Mouse (Mus musculus): ENCODE measurements around the gene March6. TPM values are rescaled to one million over a fixed set of nuclear protein-coding genes. Genes with fewer than 3 reads are reported as not detected.

Gene March6
- polyA plus RNA-seq, 1 experiment from 2014 or later, result 67.5 TPM

DNA sequence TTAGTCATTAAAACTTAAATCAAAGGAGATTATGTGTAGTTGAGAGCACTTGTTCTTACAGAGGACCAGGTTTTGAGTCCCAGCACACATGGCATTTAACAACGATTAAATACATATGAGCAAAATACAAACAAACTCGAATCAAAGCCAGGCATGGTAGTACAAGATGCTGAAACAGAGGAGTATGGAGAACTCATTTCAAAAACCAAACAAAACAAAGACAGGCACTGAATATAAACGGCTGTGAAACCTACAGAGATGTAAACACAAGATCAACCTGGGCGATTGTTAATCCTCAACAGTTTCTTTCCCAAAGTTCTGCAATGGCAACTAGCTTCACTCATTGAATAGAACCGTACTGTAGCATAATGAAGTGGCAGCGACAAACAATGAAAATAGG is 1.8 kb downstream of the March6 start:
- no peak for ATAC-seq (ENCODE audit: low FRiP score)
- Histone ChIP-seq H3K9me3 (replicated peaks) (0 out of 2 replicates have a peak, but pooled peaks cover 3% of the 10 kb centered on the region), H3K27ac (no peak overlapping the region), H3K27me3 (no peaks in the 10 kb centered on the region), H3K4me2 (replicated peaks) (peak overlapping the region; percentile 71), H3K4me1 (peaks cover 16% of the 10 kb centered on the region), H3K4me3 (peak overlapping the region; percentile 96), H3K36me3 (no peaks in the 10 kb centered on the region), H3K9ac (no peak overlapping the region)
- WGBS, result 44% methylated on average over 6 of the region's 6 CpGs

DNA sequence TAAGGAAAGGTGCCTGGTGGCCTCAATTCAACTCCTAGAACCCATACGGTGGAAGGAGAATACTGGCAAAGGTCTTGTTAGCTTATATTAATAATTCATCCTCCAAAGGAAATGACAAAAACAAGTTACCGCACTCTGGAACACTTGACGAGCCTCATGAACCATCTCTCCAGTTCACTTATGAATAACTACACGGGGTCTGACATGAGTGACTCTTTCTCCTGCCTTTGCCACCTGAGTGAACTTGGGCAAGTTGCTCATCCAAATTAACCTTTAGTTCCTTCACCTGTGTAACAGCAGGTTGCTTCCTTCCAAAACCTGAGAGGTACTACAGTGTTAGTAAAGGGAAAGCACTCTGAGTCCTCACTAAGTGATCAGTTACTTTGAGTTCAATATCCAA is 2.4 kb downstream of the March6 start:
- Histone ChIP-seq H3K9me3 (replicated peaks) (0 out of 2 replicates have a peak, but pooled peaks cover 3% of the 10 kb centered on the region), H3K36me3 (no peaks in the 10 kb centered on the region), H3K27ac (no peak overlapping the region), H3K4me3 (no peak overlapping the region), H3K9ac (no peak overlapping the region), H3K4me1 (peaks cover 19% of the 10 kb centered on the region), H3K27me3 (no peaks in the 10 kb centered on the region), H3K4me2 (replicated peaks) (0 out of 2 replicates have a peak overlapping the region, but pooled peaks have one; percentile 19)
- WGBS, result 94% methylated on average over 4 of the region's 4 CpGs
- no peak for ATAC-seq (ENCODE audit: low FRiP score)

DNA sequence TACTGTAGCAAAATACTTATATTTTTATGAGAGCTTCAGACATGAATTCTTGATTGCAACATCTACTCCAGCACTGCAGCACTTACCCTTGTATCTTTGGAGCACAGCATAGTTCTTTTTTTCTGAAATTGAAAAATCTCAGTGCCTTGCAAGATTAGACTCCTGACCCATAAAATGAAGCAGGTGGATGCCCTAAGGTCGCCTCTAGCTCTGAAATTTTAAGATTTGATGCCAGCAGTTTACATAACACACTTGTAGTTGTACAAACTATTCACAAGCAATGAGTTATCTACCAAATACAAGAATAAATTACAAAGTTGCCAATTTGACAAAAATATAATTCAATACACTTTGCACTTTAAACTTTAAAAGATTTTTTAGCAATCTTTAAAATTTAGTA is 4.4 kb downstream of the March6 start:
- H3K4me1 ChIP-seq, result peaks cover 17% of the 10 kb centered on the region
- H3K27ac ChIP-seq, result no peak overlapping the region
- no peak overlapping the region for H3K4me2 ChIP-seq (replicated peaks)
- H3K4me3 ChIP-seq, result no peak overlapping the region
- 100% methylated on average over 1 of the region's 1 CpGs for WGBS
- no peaks in the 10 kb centered on the region for H3K27me3 ChIP-seq
- no peaks in the 10 kb centered on the region for H3K36me3 ChIP-seq
- 0 out of 2 replicates have a peak, but pooled peaks cover 3% of the 10 kb centered on the region for H3K9me3 ChIP-seq (replicated peaks)
- H3K9ac ChIP-seq, result no peak overlapping the region
- ATAC-seq (ENCODE audit: low FRiP score), result no peak

DNA sequence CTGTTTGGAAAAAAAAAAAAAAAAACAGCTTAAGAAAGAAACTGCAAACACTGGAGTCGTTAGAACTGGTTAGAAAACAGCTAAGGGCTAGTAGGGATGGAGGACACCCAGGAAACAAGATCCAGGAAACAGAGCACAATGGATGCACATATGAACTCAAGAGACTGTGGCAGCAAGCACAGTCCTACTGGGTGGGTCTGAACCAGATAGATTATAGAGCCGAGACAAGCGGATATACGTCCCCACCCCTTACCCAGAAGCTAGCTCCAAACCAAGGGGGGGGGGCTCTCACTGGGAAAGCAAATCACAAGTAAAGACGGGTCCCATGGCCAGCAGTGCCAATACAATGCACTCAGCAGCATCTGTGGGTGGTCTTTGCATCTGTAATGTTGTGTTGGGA is 11.9 kb downstream of the March6 start:
- no peak overlapping the region for H3K4me3 ChIP-seq
- no peaks in the 10 kb centered on the region for H3K9me3 ChIP-seq (replicated peaks)
- no peak overlapping the region for H3K4me2 ChIP-seq (replicated peaks)
- no peak for ATAC-seq (ENCODE audit: low FRiP score)
- H3K27me3 ChIP-seq, result no peaks in the 10 kb centered on the region
- no peak overlapping the region for H3K27ac ChIP-seq
- H3K36me3 ChIP-seq, result no peaks in the 10 kb centered on the region
- WGBS, result 72% methylated on average over 5 of the region's 5 CpGs
- H3K9ac ChIP-seq, result no peak overlapping the region
- peaks cover 3% of the 10 kb centered on the region; the same call in 1 of the 2 replicates for H3K4me1 ChIP-seq

DNA sequence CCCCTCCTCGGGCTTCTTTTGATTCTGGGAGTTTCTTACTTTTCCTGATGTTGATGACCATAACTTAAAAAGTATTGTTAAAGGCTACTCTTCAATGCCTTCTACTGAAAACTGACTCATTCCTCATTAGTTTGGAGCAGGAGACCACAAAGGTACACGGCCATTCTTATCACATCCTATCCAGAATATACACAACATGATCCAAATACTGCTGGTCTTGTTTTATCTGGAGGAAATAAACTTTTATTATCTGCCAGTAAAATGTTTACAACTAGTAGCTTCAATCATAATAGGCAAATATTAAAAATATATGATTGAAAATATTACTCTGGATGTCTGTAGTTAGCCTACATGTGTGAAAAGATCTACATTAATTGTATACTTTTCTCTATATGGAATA is 12.5 kb downstream of the March6 start:
- H3K36me3 ChIP-seq, result no peaks in the 10 kb centered on the region
- no peak overlapping the region for H3K4me3 ChIP-seq
- H3K4me1 ChIP-seq, result no peaks in the 10 kb centered on the region
- no peaks in the 10 kb centered on the region for H3K9me3 ChIP-seq (replicated peaks)
- no peaks in the 10 kb centered on the region for H3K27me3 ChIP-seq
- no peak overlapping the region for H3K9ac ChIP-seq
- no peak for ATAC-seq (ENCODE audit: low FRiP score)
- no peak overlapping the region for H3K4me2 ChIP-seq (replicated peaks)
- no peak overlapping the region for H3K27ac ChIP-seq
- 95% methylated on average over 2 of the region's 2 CpGs for WGBS

DNA sequence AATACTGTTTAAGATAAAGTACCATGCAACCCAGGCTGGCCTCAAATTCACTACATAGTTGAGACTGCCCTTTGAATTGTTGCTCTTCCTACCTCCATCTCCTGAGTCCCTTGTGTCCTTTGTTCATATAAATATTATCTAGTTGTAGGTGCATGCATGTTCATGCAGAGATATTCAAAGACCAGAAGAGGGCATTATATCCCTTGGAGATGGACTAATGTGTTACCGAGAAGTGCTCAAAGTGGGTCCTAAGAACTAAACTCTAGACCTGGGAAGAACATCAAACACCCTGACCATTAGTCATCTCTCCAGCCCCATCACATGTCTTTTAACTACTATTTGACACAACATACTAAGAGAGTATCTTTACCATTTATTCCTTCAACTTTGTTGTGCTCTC is 13.7 kb downstream of the March6 start:
- H3K36me3 ChIP-seq, result no peaks in the 10 kb centered on the region
- H3K4me2 ChIP-seq (replicated peaks), result no peak overlapping the region
- no peaks in the 10 kb centered on the region for H3K4me1 ChIP-seq
- no peak overlapping the region for H3K4me3 ChIP-seq
- no peak for ATAC-seq (ENCODE audit: low FRiP score)
- no peaks in the 10 kb centered on the region for H3K27me3 ChIP-seq
- no peak overlapping the region for H3K9ac ChIP-seq
- H3K27ac ChIP-seq, result no peak overlapping the region
- H3K9me3 ChIP-seq (replicated peaks), result no peaks in the 10 kb centered on the region
- 93% methylated on average over 1 of the region's 1 CpGs for WGBS

DNA sequence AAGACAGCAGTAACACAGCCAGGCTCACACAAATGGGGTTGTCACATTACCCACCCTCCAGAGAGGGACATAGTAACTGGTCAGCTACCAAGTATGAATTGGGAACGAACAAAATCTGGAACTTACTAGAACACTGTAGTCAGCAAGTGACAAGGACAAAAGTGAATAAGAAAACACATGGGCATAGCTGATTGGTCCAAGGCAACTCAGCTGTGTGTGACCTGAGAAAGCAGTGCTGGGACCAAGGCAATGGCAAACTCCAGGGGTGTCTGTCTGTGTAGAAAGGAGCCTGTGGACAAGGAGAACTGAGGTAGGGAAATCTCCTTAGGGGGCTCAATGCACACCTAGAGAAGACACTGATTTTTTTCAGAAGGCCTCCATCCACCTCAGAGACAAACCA is 19.1 kb downstream of the March6 start:
- H3K4me1 ChIP-seq, result peaks cover 4% of the 10 kb centered on the region; the same call in 1 of the 2 replicates
- no peaks in the 10 kb centered on the region for H3K27me3 ChIP-seq
- WGBS, result 92% methylated on average over 1 of the region's 1 CpGs
- ATAC-seq (ENCODE audit: low FRiP score), result no peak
- H3K9me3 ChIP-seq (replicated peaks), result no peaks in the 10 kb centered on the region
- H3K27ac ChIP-seq, result no peak overlapping the region
- H3K4me3 ChIP-seq, result no peak overlapping the region
- H3K9ac ChIP-seq, result no peak overlapping the region
- H3K36me3 ChIP-seq, result no peaks in the 10 kb centered on the region
- no peak overlapping the region for H3K4me2 ChIP-seq (replicated peaks)

DNA sequence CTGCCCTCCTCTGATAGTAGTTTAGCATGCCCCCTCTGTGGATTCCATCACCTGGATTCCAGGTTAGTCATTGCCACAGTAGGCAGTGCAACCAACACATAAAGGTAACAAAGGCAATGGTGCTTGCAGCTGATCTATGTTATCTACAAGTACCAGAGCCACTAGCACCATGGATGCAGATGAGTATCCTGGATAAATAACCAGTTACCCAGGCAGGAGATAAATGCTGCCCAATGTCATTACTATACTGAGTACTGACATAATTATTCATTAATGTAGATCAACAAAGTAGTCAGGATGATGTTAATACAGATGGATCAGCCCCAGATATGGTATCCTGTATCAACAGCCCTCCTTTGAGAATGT is 19.5 kb downstream of the March6 start:
- Histone ChIP-seq H3K27me3 (no peaks in the 10 kb centered on the region), H3K36me3 (no peaks in the 10 kb centered on the region), H3K9ac (no peak overlapping the region), H3K9me3 (replicated peaks) (no peaks in the 10 kb centered on the region), H3K4me2 (replicated peaks) (no peak overlapping the region), H3K4me3 (no peak overlapping the region), H3K27ac (no peak overlapping the region), H3K4me1 (peaks cover 4% of the 10 kb centered on the region; the same call in 1 of the 2 replicates)
- no peak for ATAC-seq (ENCODE audit: low FRiP score)

DNA sequence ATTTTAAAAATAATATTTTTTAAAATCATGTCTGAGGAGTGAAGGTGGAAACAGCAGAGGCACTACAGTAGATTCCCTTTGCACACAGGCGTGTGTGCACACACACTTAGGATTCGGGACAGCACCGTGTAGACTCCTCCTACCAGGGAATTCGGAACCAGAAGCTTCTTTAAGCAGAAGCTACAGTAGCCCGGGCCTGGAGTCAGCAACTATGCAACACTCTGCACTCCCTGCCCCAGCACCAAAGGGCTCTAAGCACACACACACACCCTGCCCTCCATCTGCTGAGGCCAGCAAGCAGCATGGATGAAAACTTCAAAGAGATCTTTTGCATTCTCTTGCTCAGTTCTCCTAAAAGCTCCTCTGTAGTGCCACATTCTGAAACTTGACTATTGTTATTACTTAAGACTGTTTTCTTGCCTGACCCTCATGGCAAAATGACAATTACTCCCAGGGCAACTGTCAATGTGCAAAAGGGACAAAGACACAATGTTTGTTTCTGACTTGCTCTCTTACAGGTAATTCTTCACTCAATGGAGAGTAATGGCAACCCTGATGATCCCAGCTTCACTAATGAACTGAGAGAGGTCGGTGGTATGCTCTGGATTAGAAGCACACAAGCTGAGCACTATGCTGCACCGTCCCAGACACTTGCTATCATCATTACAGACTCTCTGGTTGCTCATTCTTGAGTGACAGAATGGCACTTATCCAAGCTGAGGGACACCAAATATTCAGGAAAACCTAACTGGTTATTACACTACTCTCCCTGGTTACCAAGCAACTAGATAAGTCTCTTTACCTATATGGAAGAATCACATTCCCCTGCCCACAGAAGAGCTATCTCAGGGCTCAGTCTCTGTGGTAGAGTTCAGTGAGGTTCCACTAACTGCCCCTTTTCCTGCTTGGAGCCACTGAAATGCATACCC is 20.1 kb downstream of the March6 start:
- no peaks in the 10 kb centered on the region for H3K9me3 ChIP-seq (replicated peaks)
- H3K4me1 ChIP-seq, result peaks cover 4% of the 10 kb centered on the region; the same call in 1 of the 2 replicates
- no peak overlapping the region for H3K4me3 ChIP-seq
- H3K9ac ChIP-seq, result no peak overlapping the region
- no peak; the same call in 1 of the 2 replicates for ATAC-seq (ENCODE audit: low FRiP score)
- H3K27me3 ChIP-seq, result no peaks in the 10 kb centered on the region
- no peaks in the 10 kb centered on the region for H3K36me3 ChIP-seq
- no peak overlapping the region for H3K27ac ChIP-seq
- H3K4me2 ChIP-seq (replicated peaks), result no peak overlapping the region
- 81% methylated on average over 7 of the region's 7 CpGs for WGBS

DNA sequence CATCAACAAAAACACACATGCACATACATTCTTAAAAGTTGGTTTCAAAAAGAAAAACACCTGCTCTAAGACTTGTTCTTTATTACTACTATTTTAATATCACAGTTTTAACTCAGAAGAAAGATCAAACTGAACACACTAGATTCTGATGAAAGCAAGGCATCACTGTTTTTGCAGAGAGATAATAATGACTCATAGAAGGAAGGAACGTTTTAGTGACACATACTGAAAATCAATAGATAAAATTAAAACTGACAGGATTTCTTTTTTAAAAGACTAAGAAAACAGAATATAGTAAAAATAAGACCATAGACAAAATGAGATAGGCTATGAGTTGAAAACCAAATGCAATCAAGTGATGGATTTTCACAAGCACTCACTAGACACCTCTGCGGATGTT is 25.8 kb downstream of the March6 start:
- no peak for ATAC-seq (ENCODE audit: low FRiP score)

DNA sequence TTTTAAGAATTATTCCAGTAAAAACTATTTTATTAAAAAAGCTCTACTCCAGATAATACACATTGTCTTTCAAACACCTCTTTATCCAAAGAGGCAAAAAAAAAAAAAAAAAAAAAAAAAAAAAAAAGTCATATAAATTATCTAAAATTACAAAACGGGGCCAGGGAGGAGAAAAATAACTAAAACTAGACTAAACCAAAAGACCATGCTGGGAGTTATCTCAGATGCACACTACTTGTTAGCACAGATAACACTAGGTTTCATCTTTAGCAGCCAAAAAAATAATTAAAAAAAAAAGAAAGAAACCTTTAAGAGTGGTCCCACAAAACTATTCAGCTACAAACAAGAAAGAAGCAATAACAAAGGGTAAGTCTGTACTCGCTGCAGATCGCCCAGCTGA is 27.4 kb downstream of the March6 start:
- ATAC-seq (ENCODE audit: low FRiP score), result no peak
- no peak overlapping the region for H3K9ac ChIP-seq
- no peaks in the 10 kb centered on the region for H3K27me3 ChIP-seq
- peaks cover 27% of the 10 kb centered on the region for H3K36me3 ChIP-seq
- H3K4me2 ChIP-seq (replicated peaks), result no peak overlapping the region
- no peaks in the 10 kb centered on the region for H3K4me1 ChIP-seq
- H3K27ac ChIP-seq, result no peak overlapping the region
- WGBS, result 85% methylated on average over 3 of the region's 3 CpGs
- no peak overlapping the region for H3K4me3 ChIP-seq
- H3K9me3 ChIP-seq (replicated peaks), result no peaks in the 10 kb centered on the region

More for the DNA sequence above, 25.8 kb downstream of the March6 start:
- Histone ChIP-seq H3K4me1 (no peaks in the 10 kb centered on the region), H3K27ac (no peak overlapping the region), H3K36me3 (peaks cover 21% of the 10 kb centered on the region), H3K4me3 (no peak overlapping the region), H3K9me3 (replicated peaks) (no peaks in the 10 kb centered on the region), H3K9ac (no peak overlapping the region), H3K4me2 (replicated peaks) (no peak overlapping the region), H3K27me3 (no peaks in the 10 kb centered on the region)
- 93% methylated on average over 2 of the region's 2 CpGs for WGBS

DNA sequence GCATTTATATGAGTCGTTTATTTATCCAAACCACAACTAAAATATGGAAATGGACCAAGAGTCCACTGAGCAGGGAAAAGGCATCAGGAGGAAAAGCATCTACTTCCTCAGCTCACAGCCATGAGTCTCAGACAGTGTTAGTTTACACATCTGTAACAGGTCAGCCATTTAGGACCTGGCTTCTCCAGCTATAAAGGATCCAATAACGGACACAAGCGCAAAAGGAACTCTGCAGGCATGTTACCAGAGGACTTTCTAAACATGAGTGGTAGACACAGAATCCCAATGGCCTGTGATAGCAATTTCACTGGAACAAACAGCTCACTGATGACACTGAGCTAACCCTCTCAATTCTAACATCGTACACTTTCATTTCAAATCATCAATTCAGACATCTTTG is 27.9 kb downstream of the March6 start:
- Histone ChIP-seq H3K27ac (no peak overlapping the region), H3K9me3 (replicated peaks) (no peaks in the 10 kb centered on the region), H3K4me2 (replicated peaks) (no peak overlapping the region), H3K4me1 (no peaks in the 10 kb centered on the region), H3K4me3 (no peak overlapping the region), H3K36me3 (peaks cover 31% of the 10 kb centered on the region), H3K27me3 (no peaks in the 10 kb centered on the region), H3K9ac (no peak overlapping the region)
- WGBS, result 87% methylated on average over 4 of the region's 4 CpGs
- ATAC-seq (ENCODE audit: low FRiP score), result no peak

DNA sequence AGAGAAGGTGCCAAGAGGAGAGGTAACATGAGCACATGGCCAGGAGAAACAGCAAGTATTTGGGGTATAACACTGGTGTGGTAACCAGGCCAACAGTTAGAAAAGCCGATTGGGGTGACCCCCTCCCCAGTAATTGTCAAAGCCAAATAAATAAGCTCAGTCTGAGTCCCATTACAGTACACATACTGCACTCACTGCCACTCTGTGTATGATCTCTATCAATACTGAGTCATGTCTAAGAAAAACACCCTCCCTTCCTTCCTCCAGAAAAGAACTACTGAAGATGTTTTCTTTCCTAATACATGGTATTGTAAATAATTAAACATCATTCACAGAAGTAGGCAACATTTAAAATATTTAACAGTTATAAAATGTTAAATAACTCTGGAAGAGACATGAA is 28.5 kb downstream of the March6 start:
- H3K4me3 ChIP-seq, result no peak overlapping the region
- WGBS, result 100% methylated on average over 1 of the region's 1 CpGs
- no peak overlapping the region for H3K4me2 ChIP-seq (replicated peaks)
- no peaks in the 10 kb centered on the region for H3K4me1 ChIP-seq
- peaks cover 37% of the 10 kb centered on the region for H3K36me3 ChIP-seq
- no peak overlapping the region for H3K9ac ChIP-seq
- H3K9me3 ChIP-seq (replicated peaks), result no peaks in the 10 kb centered on the region
- ATAC-seq (ENCODE audit: low FRiP score), result no peak
- no peaks in the 10 kb centered on the region for H3K27me3 ChIP-seq
- no peak overlapping the region for H3K27ac ChIP-seq
